Mouse (Mus musculus): Measurements from ENCODE around the gene Stim2.

- TF ChIP-seq GATA1 (IDR thresholded peaks at IDR 0.05; ENCODE audit: borderline replicate concordance, low read length) (no peak), FLI1 (IDR thresholded peaks at IDR 0.05; ENCODE audit: low read length) (no peak)
These were observed 102.6 kb downstream of the Stim2 start for GRCm38 (mm10) chr5:54100916-54101315.

All from megakaryocyte, embryonic 14.5 days (primary cell).